Mouse (Mus musculus) c-Kit-positive CD71-negative TER-119-negative erythroid progenitor cells, embryonic 14.5 days (primary cell): ENCODE results near the gene Wdr64.

Source experiments
- DNase-seq: peaks from one replicate; pipeline ENCODE4 v3.0.0-alpha.2; 2013; ENCODE audit warnings: low read depth

Gene Wdr64

DNA sequence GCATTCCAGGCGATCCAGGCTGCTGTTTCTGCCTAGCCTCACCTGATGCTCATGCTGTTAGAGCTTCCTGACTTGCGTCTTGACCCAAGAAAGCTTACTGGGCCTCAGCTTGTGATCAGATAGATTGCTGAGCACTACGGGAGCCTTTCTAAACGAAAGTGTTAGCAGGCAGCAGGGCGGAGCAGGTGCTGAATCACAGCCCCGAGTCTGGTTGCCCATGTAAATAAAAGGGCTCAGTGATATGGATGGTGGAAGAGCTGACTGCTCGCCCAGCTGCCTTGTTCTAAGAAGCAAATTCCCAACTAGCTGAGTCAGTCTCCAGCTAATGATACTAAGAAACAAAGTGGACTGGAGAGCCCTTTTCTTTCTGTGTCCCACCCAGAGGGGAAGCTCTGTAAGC, 27.4 kb downstream of the Wdr64 start:
- no peak for DNase-seq

GRCm38 (mm10) chr1:175754576-175755364, 56.4 kb downstream of the Wdr64 start:
- DNase-seq = no peak

DNA sequence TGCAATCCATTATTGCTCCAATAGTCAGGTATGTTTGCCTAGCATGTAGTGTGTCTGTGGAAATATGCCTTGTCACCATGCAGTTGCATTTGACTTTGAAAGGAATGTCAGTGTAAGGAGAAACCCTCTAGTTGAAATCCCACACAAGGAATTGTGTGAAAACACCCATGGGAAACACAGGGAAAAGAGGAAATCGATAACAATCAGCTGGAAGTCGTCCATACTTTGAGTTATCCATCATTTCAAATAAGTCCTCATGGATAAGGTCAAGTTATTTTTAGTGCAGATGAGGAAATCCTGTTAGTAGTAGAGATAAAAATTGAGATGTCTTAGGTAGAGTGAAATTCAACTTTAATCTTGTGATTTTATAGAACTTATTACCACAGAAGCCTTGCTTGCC, 96.3 kb downstream of the Wdr64 start:
- no peak for DNase-seq

- no peak for DNase-seq
Observed at GRCm38 (mm10) chr1:175808356-175808755, 110.0 kb downstream of the Wdr64 start.

DNA sequence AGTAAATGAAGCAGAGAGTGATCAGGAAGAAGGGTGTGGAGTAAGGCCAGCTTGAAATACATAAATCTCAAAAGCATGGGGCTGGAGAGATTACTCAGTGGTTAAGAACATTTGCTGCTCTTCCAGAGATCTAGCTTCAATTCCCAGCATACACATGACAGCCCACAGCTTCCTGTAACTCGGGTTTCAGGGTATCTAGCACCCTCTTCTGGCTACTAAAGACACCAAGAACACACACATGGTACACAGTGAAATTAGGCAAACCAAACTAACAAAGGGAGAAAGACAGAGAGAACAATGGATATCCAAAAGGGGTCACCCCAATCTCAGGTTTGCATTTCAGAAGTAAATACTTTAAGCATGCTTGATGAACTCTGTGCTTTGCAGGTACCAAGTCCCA, 113.2 kb downstream of the Wdr64 start:
- no peak for DNase-seq

DNA sequence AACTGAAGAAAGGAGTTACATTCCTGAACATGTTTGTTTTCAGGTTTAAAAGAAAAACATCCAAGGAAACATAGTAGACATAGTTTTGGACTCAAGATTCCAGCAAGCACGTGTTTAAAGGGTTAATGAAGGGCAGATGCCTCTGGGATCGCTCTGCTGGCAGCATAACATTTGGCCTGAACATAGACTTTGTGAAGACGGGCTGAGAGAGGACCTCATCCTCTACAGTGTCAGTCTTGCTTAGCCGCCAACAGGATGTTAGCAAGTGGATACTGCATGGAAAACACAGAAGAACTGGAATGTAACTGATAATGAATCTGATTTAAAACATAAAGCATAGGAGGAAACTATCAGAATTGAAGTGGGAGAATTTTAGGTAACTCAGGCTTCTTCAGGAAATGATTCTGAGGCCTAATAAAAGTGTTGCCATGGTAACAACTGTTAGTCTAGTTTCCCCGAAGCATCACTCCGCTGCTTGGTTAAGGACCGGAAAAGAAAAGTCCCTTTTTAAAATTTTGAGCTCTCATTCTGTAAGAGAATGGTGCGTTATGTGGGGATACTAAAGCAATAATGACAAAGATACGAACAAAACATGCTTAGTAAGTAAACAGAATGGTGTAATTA, 125.5 kb downstream of the Wdr64 start:
- no peak for DNase-seq

DNA sequence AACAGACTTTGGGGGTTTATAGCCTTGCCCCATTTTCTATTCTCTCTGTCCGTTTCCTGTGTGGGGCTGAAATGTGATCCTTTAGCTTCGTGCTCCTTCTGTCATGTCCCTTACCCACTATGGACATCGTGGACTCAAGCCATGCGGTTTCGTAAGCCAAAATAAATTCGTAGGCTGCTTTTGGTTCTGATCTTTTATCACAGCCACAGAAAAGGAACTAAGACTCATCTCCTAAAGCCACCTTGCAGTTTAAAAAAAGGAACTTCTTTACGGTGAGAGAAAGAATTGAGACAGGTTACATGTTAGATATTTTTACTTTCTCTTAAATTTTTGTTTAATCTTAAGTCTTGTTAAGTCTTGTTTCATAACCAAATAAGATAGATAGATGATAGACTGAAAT, 130.1 kb downstream of the Wdr64 start:
- DNase-seq = no peak

DNA sequence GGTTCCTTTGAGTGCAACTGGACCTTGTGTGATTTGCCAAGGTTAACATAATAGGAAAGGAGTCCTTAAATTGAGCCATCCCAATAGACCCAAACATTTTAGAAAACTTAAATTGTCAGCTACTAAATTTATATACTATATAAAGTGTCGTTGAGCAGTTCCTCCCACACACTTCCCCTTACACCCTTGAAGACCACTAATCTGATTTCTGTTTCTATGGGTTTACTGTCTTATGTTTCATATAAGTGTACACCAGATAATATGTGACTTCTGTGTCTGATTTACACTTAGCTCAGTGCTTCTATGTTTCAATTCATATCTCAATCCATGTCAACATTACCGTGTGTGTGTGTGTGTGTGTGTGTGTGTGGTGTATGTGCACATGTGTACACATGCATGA, 130.8 kb downstream of the Wdr64 start:
- no peak for DNase-seq

- no peak for DNase-seq
Observed at GRCm38 (mm10) chr1:175855515-175855914, 157.1 kb downstream of the Wdr64 start.
